Mouse (Mus musculus) right cerebral cortex, adult 2 months (tissue): ENCODE measurements around the gene Fbxl5.
A peak's percentile ranks its signal among the peaks of the same experiment; 100 is the strongest.

ENCODE experiments used
- DNase-seq, 2 experiments: peaks; one replicate each; pipeline ENCODE4 v3.0.0; 2021 to 2022; ENCODE audit warnings: low spot score in 2 of 2

The Fbxl5 gene

GRCm38 (mm10) chr5:43827366-43827765 lies 5.9 kb upstream of the Fbxl5 start:
- DNase-seq = no peak

GRCm38 (mm10) chr5:43826883-43827282 lies 5.4 kb upstream of the Fbxl5 start:
- no peak for DNase-seq

GRCm38 (mm10) chr5:43824580-43824979 lies 3.1 kb upstream of the Fbxl5 start:
- DNase-seq = no peak

GRCm38 (mm10) chr5:43822824-43823223 lies 1.4 kb upstream of the Fbxl5 start:
- no peak for DNase-seq

- DNase-seq = no peak
Measured at GRCm38 (mm10) chr5:43822199-43822598, 761 bp upstream of the Fbxl5 start.

GRCm38 (mm10) chr5:43820785-43821184 lies 653 bp downstream of the Fbxl5 start:
- no peak for DNase-seq

GRCm38 (mm10) chr5:43818695-43819094 lies 2.7 kb downstream of the Fbxl5 start, which contains the start of gene Bst1:
Gene Bst1, plus strand, starts transcription at chr5:43818885.
- DNase-seq = no peak

GRCm38 (mm10) chr5:43815769-43816168 lies 5.7 kb downstream of the Fbxl5 start:
- no peak for DNase-seq

- DNase-seq = no peak
Measured at GRCm38 (mm10) chr5:43814536-43814935, 6.9 kb downstream of the Fbxl5 start.

GRCm38 (mm10) chr5:43810427-43811062 lies 10.9 kb downstream of the Fbxl5 start:
- DNase-seq = no peak

- DNase-seq = peak; percentile 86
Measured at GRCm38 (mm10) chr5:43807744-43808696, 13.4 kb downstream of the Fbxl5 start.

GRCm38 (mm10) chr5:43806914-43807313 lies 14.5 kb downstream of the Fbxl5 start:
- no peak for DNase-seq

GRCm38 (mm10) chr5:43806340-43806739 lies 15.1 kb downstream of the Fbxl5 start:
- DNase-seq = no peak

- no peak for DNase-seq
Measured at GRCm38 (mm10) chr5:43805401-43805800, 16.0 kb downstream of the Fbxl5 start.

GRCm38 (mm10) chr5:43801798-43802197 lies 19.6 kb downstream of the Fbxl5 start:
- DNase-seq = no peak

- no peak for DNase-seq
Measured at GRCm38 (mm10) chr5:43801253-43801652, 20.2 kb downstream of the Fbxl5 start.

GRCm38 (mm10) chr5:43800700-43801099 lies 20.7 kb downstream of the Fbxl5 start:
- DNase-seq = no peak

GRCm38 (mm10) chr5:43799530-43799929 lies 21.9 kb downstream of the Fbxl5 start:
- DNase-seq = no peak

- DNase-seq = no peak
Measured at GRCm38 (mm10) chr5:43792354-43792753, 29.1 kb downstream of the Fbxl5 start.

- no peak for DNase-seq
Measured at GRCm38 (mm10) chr5:43787976-43788752, 33.3 kb downstream of the Fbxl5 start.

- DNase-seq = no peak
Measured at GRCm38 (mm10) chr5:43786607-43787006, 34.8 kb downstream of the Fbxl5 start.

GRCm38 (mm10) chr5:43783996-43784395 lies 37.4 kb downstream of the Fbxl5 start:
- no peak for DNase-seq
